Mouse (Mus musculus): ENCODE results near the gene Ntan1. TPM values are rescaled to one million over a fixed set of nuclear protein-coding genes. Genes with fewer than 3 reads are reported as not detected.

Ntan1 gene
- polyA plus RNA-seq (2015; fragmentation: Nextera tagmentation; extraction: Ambion mirVana) = 65.9 and 71.8 TPM in 2 replicates

GRCm38 (mm10) chr16:13818560-13819393, at the start of gene Ntan1:
Gene Ntan1, plus strand, starts transcription at chr16:13818845.

GRCm38 (mm10) chr16:13780353-13781036, 38.1 kb upstream of the Ntan1 start, which contains the start of gene Rrn3:
Gene Rrn3, plus strand, starts transcription at chr16:13780708.

Other genes starting within 250 kb of the Ntan1 start
- gene Parn, start 150.7 kb upstream of the Ntan1 start, polyA plus RNA-seq (2015; fragmentation: Nextera tagmentation; extraction: Ambion mirVana) = 22.3 and 24.7 TPM in 2 replicates
- 19.7 and 23.5 TPM in 2 replicates for gene Bfar, start 147.0 kb upstream of the Ntan1 start, polyA plus RNA-seq (2015; fragmentation: Nextera tagmentation; extraction: Ambion mirVana)
- gene 3110001I22Rik, start 146.9 kb upstream of the Ntan1 start, polyA plus RNA-seq (2015; fragmentation: Nextera tagmentation; extraction: Ambion mirVana) = 3.2 and 4.3 TPM in 2 replicates
- gene Pla2g10, start 87.9 kb upstream of the Ntan1 start, polyA plus RNA-seq (2015; fragmentation: Nextera tagmentation; extraction: Ambion mirVana) = not detected in 2 replicates
- gene Rrn3, start 38.1 kb upstream of the Ntan1 start, polyA plus RNA-seq (2015; fragmentation: Nextera tagmentation; extraction: Ambion mirVana) = 28.2 and 28.3 TPM in 2 replicates
- gene Pdxdc1, start 84.3 kb downstream of the Ntan1 start, polyA plus RNA-seq (2015; fragmentation: Nextera tagmentation; extraction: Ambion mirVana) = 21.2 and 24.6 TPM in 2 replicates
- 1.0 and 1.5 TPM in 2 replicates for gene Mpv17l, start 84.3 kb downstream of the Ntan1 start, polyA plus RNA-seq (2015; fragmentation: Nextera tagmentation; extraction: Ambion mirVana)
- 0.11 and 0.29 TPM in 2 replicates for gene 2900011O08Rik, start 167.8 kb downstream of the Ntan1 start, polyA plus RNA-seq (2015; fragmentation: Nextera tagmentation; extraction: Ambion mirVana)
- gene Ifitm7, start 168.0 kb downstream of the Ntan1 start, polyA plus RNA-seq (2015; fragmentation: Nextera tagmentation; extraction: Ambion mirVana) = 0.41 and 0.72 TPM in 2 replicates